Mouse (Mus musculus) layer of hippocampus, adult 2 months (tissue): ENCODE measurements around the gene Gm21750. TPM values are rescaled to one million over a fixed set of nuclear protein-coding genes. Genes with fewer than 3 reads are reported as not detected.
A peak's percentile ranks its signal among the peaks of the same experiment; 100 is the strongest.
"Not testable (repeated sequence)": the region's sequence is repeated elsewhere in the genome, so short reads cannot be mapped to it uniquely, and the experiment has no call there.

Experiments
- DNase-seq, 2 experiments: peaks; one replicate each; pipeline ENCODE4 v3.0.0; 2022; ENCODE audit warnings: low spot score in 2 of 2
- H3K27ac ChIP-seq: fragments of 200-600 bp; 2 replicates; pipeline ENCODE4 v1.8.1; 2022
- H3K4me3 ChIP-seq: fragments of 200-600 bp; 2 replicates; pipeline ENCODE4 v1.8.1; 2022; ENCODE audit warnings: mild to moderate bottlenecking
- CTCF ChIP-seq: fragments of 200-600 bp; conservative IDR thresholded peaks from 2 replicates; pipeline ENCODE4 v1.8.1; 2022; ENCODE audit warnings: antibody characterized with exemption, mild to moderate bottlenecking, moderate library complexity
- long read RNA-seq, 2 experiments: library from polyadenylated mRNA; stranded (forward); transcript quantifications; one replicate each; pipeline ENCODE4 v2.0.0; 2021; ENCODE audit warnings: borderline mapping rate in 2 of 2
- total RNA-seq, 2 experiments: library from RNA; stranded (reverse); gene quantifications; 2 replicates each; pipeline ENCODE4 v1.2.3; 2021

Gm21750 gene
- total RNA-seq = not detected
- long read RNA-seq, experiment 1 = 0 reads
- long read RNA-seq, experiment 2 = 0 reads

DNA sequence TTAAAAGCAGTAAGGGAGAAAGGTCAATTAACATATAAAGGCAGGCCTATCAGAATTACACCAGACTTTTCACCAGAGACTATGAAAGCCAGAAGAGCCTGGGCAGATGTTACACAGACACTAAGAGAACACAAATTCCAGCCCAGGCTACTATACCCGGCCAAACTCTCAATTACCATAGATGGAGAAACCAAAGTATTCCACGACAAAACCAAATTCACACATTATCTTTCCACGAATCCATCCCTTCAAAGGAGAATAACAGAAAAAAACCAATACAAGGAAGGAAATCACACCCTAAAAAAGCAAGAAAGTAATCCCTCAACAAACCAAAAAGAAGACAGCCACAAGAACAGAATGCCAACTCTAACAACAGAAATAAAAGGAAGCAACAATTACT lies at the start of gene Gm21750:
Gene Gm21750, plus strand, starts transcription at position 301 of the 400 bp plus-strand sequence.
- DNase-seq, H3K4me3 ChIP-seq, H3K27ac ChIP-seq: not testable (repeated sequence)

GRCm38 (mm10) chr14:73614961-73615360 lies 46.1 kb upstream of the Gm21750 start:
- DNase-seq, H3K27ac ChIP-seq, H3K4me3 ChIP-seq: not testable (repeated sequence)

- DNase-seq = peak; percentile 46 to 63
- Histone ChIP-seq H3K4me3 (no peak overlapping the region), H3K27ac (peak overlapping the region; percentile 85)
- no peak for TF ChIP-seq CTCF
Observed at GRCm38 (mm10) chr14:73620880-73621279, 40.1 kb upstream of the Gm21750 start.

- TF ChIP-seq CTCF = no peak
- DNase-seq = no peak
- Histone ChIP-seq H3K4me3 (no peak overlapping the region), H3K27ac (no peak overlapping the region)
Observed at GRCm38 (mm10) chr14:73622988-73623387, 38.0 kb upstream of the Gm21750 start.

DNA sequence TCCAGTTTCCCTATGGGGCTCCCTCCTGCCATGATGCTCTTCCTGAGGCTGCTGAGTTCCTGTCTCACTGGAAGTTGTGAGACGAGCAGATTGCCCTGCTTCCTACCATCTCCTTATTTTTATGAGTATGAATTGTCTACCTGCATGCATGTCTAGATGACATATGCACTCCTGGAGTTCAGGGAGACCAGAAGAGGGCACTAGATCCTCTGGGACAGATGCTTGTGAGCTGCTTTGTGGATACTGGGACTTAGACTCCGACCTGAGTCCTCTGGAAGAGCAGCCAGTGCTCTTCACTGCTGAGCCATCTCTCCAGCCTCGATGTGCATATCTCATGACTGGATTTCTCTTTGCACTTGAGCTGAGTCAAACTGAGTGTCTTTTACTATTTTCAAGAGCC lies 35.6 kb upstream of the Gm21750 start:
- Histone ChIP-seq H3K27ac (no peak overlapping the region), H3K4me3 (no peak overlapping the region)
- DNase-seq = no peak
- peak; percentile 50 for TF ChIP-seq CTCF

GRCm38 (mm10) chr14:73631511-73631910 lies 29.5 kb upstream of the Gm21750 start:
- Histone ChIP-seq H3K4me3 (no peak overlapping the region), H3K27ac (no peak overlapping the region)
- DNase-seq = no peak
- no peak for TF ChIP-seq CTCF

DNA sequence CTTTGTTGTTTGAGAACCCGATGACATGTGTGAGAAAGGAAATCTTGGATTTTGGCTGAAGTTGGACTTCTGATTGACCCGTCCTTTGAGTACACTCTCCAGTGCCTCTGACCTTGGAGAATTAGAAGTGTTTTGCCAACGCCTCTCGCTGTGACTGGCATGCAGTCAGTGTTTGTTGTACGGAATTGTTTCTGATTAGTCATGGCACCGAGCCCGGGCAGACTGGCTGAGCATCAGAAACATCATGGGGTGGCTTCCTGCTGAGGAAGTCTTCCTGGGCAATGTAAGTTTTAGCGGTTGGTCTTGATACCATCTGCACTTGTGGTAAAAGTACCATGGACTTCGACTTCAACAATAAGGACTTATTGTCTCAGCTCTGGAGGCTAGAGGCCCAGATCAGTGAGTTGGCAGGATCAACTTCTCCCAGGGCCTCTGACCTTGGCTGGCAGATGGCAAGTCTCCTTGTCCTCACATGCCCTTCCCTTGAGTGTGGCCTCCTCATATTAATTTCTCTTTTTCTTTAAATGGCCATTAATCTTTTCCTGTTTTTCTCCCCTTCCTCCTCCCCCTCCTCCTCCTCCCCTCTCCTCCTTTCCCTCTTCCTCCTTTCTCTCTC lies 28.3 kb upstream of the Gm21750 start:
- H3K27ac ChIP-seq = no peak overlapping the region
- DNase-seq = peak; percentile 44 to 48
- H3K4me3 ChIP-seq = no peak overlapping the region
- no peak for TF ChIP-seq CTCF

- Histone ChIP-seq H3K4me3 (no peak overlapping the region), H3K27ac (no peak overlapping the region)
- no peak for TF ChIP-seq CTCF
- no peak for DNase-seq
Observed at GRCm38 (mm10) chr14:73634356-73634755, 26.7 kb upstream of the Gm21750 start.

DNA sequence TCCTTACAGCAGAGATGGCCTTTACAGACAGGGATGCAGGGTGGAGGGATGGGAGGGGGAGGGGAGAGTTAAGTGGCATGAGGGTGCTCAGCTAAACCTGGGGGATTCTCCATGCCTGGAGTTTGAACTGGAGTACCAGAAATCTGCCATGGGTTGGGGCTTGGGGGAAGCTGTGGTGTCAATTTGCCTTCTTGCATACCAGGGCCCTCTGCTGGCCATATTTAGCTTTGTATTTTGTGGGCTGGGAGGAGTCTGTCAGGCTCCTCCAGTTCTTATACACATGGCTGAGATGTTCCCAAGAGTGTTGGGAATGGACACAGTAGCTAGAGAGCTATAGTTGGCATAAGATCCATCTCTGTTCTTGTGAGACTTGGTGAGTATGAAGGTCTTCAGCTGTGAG lies 23.6 kb upstream of the Gm21750 start:
- DNase-seq = no peak
- no peak overlapping the region for H3K27ac ChIP-seq
- peak; percentile 34 for TF ChIP-seq CTCF

GRCm38 (mm10) chr14:73650179-73650578 lies 10.8 kb upstream of the Gm21750 start:
- Histone ChIP-seq H3K27ac (no peak overlapping the region), H3K4me3 (no peak overlapping the region)
- no peak for TF ChIP-seq CTCF
- no peak for DNase-seq

More for the DNA sequence above, 23.6 kb upstream of the Gm21750 start:
- no peak overlapping the region for H3K4me3 ChIP-seq

- DNase-seq = peak in 1 of 2 experiments; percentile 33
- Histone ChIP-seq H3K4me3 (no peak overlapping the region), H3K27ac (peak overlapping the region; percentile 43; the same call in 1 of the 2 replicates)
- TF ChIP-seq CTCF = no peak
Observed at GRCm38 (mm10) chr14:73670091-73670490, 9.1 kb downstream of the Gm21750 start.

- Histone ChIP-seq H3K4me3 (no peak overlapping the region), H3K27ac (peak overlapping the region; percentile 67)
- DNase-seq = no peak
- no peak for TF ChIP-seq CTCF
Observed at GRCm38 (mm10) chr14:73687726-73688125, 26.7 kb downstream of the Gm21750 start.

DNA sequence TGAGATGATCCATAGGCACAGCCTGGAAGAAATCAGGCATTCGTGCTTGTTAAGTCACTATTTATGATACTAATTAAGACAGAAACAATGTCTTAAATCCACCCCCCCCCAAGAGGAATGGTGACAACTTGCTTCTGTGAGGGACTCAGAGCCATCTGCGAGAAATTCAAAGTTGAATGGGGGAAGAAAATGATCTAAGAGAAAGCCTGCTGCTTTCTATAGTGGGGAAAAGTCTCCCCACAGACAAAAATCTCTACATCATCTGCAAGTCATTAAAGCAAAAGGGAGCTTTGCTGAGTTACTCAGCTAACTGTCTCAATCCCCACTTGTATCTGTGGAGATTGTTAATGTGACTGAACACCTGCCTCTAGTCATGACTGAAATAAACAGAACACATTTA lies 27.4 kb downstream of the Gm21750 start:
- no peak for DNase-seq
- TF ChIP-seq CTCF = no peak
- H3K4me3 ChIP-seq = no peak overlapping the region
- peak overlapping the region; percentile 32; the same call in 1 of the 2 replicates for H3K27ac ChIP-seq

DNA sequence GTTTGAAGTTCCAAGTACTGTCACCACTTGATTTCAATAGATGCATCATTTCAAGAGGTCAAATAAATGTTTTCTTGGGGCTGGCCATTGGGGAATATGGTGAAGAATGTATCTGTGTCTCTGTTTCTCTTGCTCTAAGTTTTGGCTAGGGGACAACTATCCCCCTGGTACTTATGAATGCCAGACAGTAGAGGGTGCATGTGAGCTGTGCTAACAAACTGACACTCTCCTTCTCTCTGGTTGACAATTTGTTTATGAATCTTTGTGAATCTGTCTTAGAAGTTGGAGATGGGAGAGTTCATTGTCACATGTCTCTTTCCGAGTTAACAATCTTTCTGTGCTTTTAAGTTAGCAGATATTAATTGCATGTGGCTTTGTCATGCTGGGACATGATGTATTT lies 39.2 kb downstream of the Gm21750 start:
- no peak overlapping the region for H3K27ac ChIP-seq
- DNase-seq = peak in 1 of 2 experiments; percentile 16
- peak; percentile 82 for TF ChIP-seq CTCF

More for the DNA sequence above, 39.2 kb downstream of the Gm21750 start:
- H3K4me3 ChIP-seq = no peak overlapping the region
